Mouse (Mus musculus) ovary, postnatal 36 days (tissue): Measurements from ENCODE around the gene Xpo5.

Source experiments
- DNase-seq: peaks from one replicate; pipeline ENCODE4 v3.0.0; 2022; ENCODE audit warnings: low spot score, mixed read lengths

Gene Xpo5

DNA sequence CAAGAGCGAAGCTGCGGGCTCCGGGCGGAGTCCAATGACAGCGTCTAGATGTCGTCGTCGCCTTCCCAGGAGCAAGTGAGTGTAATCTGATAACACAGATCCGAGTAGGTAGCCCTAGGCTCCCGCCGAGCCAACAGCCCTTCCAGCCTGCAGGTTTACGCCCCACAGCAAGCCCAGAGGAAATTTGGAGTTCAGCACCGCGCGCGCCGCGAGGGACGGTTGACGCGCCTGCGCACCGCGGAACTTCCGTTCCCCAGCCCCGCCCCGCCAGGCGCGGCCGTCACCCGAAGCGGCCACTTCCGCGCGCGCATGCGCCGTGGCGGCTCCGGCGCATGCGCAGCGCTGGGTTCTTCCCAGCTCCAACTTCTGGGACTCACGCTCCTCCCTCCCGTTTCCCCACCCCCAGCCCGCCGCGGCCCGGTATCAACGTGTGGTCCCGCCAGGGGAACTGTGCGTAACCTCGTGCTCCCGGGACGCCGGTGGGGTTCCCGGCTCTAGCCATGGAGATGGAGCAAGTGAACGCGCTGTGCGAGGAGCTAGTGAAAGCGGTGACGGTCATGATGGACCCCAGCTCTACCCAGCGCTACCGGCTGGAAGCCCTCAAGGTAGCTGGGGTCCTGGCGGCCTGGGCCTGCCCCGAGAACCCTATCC lies at the start of gene Xpo5, which contains the start of gene Polh:
Xpo5 (plus strand) TSS at position 362 of the 651 bp plus-strand sequence.
Polh (minus strand) TSS at position 225 of the 651 bp plus-strand sequence.
- DNase-seq = peak; percentile 94

GRCm38 (mm10) chr17:46152847-46153782 lies 49.5 kb upstream of the Xpo5 start, which contains the start of gene Mad2l1bp:
TSS of gene Mad2l1bp (minus strand) at chr17:46153553.
- peak; percentile 81 for DNase-seq

DNA sequence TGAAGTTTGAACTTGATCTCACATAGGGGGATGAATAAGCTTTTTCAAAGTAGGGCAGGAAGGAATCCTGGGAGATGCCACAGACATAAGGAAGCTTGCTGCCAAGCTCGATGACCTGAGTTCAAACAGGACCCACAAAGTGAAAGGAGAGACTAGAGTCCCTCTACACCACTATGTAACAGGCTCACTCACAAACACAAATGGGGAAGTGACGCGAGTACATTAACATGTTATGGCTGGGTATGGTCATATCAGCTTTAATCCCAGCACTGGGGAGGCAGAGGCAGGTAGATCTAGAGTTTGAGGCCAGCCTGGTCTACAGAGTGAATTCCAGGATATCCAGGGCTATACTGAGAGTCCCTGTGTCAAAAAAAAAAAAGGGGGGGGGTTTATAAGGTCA lies 48.2 kb upstream of the Xpo5 start:
- no peak for DNase-seq

DNA sequence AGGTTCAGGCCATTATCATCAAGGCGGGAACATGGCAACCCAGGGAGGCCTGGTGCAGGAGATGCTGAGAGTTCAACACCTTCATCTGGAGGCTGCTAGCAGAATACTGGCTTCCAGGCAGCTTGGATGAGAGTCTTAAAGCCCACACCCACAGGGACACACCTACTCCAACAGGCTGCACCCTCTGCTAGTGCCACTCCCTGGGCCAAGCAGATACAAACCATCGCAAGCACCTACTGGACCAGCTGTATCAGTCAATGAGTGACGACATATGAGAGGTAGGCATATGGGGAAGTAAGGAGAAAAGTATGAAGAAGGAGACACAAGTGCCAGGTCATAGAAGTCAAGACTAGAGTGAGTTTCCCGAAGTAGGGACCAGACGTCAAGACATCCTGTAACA lies 45.9 kb upstream of the Xpo5 start:
- DNase-seq = no peak

DNA sequence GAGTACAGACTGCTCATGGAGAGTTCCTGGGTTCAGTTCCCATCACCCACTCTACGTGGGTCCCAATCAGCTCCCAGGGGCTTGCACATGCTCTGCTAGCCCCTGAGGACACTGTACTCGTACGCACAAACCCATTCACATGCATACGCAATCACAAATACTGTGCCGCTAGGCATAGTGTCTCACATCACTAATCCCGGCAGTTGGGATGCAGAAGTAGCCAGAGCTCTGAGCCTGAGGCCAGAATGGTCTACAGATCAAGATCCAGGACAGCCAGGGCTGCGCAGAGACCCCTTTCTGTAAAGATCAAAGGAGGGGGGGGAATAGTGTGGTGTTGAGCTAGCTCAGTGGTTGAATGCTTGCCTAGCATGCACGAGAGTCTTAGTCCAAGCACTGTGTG lies 45.5 kb upstream of the Xpo5 start:
- DNase-seq = no peak

GRCm38 (mm10) chr17:46159236-46159635 lies 43.3 kb upstream of the Xpo5 start:
- DNase-seq = no peak

GRCm38 (mm10) chr17:46160090-46160662 lies 42.4 kb upstream of the Xpo5 start:
- peak; percentile 89 for DNase-seq

DNA sequence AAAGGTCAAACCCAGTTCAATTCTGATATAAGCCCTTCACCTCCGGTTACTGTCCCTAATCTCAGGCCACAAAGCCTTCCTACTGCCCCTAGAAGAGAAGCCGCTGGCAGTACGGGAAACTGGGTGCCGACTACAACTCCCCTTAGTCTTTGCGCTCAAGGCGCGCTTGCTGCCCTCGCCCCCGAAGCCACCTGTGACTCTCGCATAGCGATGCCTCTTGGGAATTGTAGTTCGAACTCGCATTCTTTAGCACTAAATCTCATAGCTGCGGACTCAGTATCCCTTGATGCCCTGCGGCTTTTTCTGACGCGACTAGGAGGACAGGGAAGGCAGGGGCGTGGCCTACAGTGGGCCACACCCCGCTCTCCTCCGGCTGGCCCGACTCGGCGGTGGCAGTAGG lies 41.9 kb upstream of the Xpo5 start, which contains the start of gene Gtpbp2:
Gtpbp2 (plus strand) TSS at position 347 of the 400 bp plus-strand sequence.
- peak; percentile 90 for DNase-seq

GRCm38 (mm10) chr17:46161179-46161578 lies 41.4 kb upstream of the Xpo5 start:
- DNase-seq = no peak

DNA sequence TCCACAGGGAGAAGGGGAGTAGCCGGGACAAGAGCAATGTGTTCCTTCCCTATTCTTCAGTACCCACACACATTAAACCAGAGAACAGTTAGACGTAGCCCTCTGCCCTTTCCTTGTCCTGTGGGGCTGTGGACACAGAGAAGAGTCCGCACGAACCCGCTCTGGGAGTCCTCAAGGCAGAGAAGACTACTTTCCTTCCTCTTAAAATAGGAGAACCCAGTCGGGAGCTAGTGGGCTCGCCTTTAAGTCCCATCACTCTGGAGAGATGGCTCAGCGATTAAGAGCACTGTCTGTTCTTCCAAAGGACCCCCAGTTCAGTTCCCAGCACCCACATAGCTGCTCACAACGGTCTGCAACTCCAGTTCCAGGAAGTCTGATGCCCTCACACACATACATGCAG lies 40.9 kb upstream of the Xpo5 start:
- DNase-seq = no peak

GRCm38 (mm10) chr17:46162551-46162950 lies 40.0 kb upstream of the Xpo5 start:
- no peak for DNase-seq

- no peak for DNase-seq
Observed at GRCm38 (mm10) chr17:46162951-46163421, 39.6 kb upstream of the Xpo5 start.

DNA sequence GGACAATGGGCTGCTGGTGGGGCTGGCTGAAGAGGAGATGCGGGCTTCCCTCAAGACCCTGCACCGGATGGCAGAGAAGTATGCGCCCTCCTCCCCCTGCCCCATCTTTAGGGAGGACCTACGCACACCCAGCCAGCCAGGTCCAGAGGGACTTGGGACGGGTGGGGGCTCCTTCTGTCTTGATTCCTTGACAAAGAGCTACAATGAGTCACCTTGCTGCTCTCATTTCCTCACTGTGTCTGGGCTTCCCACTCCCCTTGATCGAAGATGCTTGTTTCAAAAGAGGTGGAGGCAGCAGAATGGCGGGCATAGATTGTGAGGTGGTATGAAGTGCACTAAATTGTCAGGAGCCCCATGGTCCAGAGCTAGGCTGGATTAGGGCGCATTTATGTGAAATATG lies 38.3 kb upstream of the Xpo5 start:
- DNase-seq = no peak

- DNase-seq = no peak
Observed at GRCm38 (mm10) chr17:46164791-46165190, 37.8 kb upstream of the Xpo5 start.

GRCm38 (mm10) chr17:46165460-46165859 lies 37.1 kb upstream of the Xpo5 start:
- no peak for DNase-seq

DNA sequence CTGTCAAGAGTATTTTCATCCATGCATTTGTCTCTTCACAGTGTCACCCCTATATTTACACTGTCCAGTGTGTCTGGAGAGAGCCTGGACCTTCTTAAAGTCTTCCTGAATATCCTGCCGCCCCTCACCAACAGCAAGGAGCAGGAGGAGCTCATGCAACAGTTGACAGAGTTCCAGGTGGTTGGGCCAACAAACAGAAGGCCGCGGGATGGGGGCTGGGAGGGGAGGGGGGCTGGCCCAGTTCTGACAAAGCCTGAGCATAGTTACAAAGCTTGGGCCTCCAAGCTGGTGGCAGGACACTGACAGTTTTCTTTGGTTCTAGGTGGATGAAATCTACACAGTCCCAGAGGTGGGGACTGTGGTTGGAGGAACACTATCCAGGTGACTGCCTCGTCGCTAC lies 36.3 kb upstream of the Xpo5 start:
- DNase-seq = no peak

DNA sequence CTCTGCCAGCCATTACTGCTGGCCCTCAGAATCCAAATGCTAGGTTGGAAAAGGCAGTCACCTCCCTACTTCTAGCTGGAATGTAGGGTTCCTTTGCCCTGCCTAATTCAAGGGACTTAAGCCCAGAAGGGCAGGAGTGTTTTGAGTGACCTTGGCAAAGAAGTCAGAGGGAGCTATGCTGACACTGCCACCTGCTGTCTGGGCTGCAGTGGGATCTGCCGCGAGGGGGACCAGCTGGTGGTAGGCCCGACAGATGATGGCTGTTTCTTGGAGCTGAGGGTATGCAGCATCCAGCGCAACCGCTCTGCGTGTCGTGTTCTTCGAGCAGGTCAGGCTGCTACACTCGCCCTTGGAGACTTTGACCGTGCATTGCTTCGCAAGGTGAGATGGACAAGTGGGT lies 35.6 kb upstream of the Xpo5 start:
- DNase-seq = peak; percentile 42

DNA sequence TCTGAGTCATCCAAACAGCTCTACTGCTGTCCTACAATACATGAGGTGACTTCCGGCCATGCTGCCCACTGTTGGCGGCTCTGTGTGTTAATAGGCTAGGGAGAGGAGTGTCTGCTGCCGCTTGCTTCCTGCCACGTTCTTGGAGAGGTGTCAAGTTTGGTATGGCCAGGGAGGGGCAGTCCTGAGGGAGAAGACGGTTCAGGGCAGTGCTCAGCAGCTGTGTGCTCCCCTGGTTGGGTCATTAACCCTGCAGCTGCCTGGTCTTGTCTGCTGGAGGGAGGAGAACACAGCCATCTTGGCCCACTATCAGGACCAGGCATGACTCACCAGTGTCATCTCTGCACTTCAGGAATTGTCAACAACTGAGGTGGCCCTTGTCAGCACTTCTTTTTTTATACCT lies 34.3 kb upstream of the Xpo5 start:
- no peak for DNase-seq

DNA sequence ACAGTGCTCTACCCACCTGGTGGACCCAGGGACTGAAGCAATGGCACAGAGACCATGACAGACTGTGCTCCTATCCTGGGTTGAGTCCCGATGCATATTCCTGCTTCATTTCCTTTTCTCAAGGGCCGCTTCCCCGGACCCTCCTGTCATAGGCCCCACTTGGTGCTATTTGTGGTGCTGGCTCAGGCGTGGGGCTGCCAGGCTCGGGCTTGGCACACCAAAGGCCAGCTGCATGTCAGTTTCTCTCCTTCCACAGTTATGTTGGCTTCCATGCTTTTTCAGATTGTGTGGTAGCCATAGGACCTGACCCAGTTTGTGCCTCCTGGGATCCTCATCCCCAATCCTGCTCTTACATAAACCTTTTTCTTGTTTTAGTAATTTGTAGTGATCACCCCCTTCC lies 33.8 kb upstream of the Xpo5 start:
- DNase-seq = no peak

GRCm38 (mm10) chr17:46170538-46170937 lies 32.0 kb upstream of the Xpo5 start:
- DNase-seq = no peak

- DNase-seq = no peak
Observed at GRCm38 (mm10) chr17:46182273-46182672, 20.3 kb upstream of the Xpo5 start.

- no peak for DNase-seq
Observed at GRCm38 (mm10) chr17:46188829-46189228, 13.8 kb upstream of the Xpo5 start.

- DNase-seq = no peak
Observed at GRCm38 (mm10) chr17:46201151-46201550, 1.4 kb upstream of the Xpo5 start.
